Mouse (Mus musculus) cerebellum, adult 18-20 months (tissue): ENCODE measurements at regions not wholly inside any gene's neighbourhood (a gene's known extent, or its start where the extent isn't known, plus 50 kb on each side); places are given as distances from the start of the nearest gene placed in this dataset.

Source experiments
- DNase-seq, 2 experiments: peaks; one replicate each; pipeline ENCODE4 v3.0.0; 2021

DNA sequence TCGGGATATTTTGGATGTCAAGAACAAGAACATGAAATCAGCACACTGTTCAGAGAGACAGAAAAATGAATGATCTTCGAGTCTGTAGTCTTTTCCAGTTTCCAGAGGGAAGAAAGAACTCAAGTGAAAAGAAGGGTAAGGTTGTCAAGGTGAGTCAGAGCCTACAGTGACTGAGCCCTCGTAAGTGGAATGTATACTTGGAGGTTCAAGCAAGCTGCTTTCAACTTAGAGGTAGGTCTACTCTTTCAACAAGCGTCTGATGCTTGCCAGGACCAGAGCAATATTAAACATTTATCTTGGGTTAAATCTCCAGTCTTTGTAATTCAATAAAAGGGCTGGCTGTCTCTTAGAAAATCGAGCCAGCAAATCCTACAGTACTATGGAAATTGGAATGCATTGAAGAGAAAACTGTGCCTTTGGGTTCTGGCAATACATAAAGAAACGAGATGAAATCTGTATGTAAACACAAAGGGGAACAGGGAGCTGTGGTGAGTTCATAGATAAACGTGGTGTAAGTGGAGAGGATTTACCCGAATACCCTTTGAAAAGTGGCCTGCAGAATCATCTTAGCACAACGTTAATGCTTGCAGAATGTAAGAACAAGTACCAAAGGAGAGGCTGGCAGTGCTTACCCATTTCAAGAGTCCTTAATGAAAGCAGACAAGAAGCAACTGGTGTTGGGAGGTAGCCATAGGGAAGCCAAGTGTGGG is 82.2 kb upstream of the Dcn start:
- no peak for DNase-seq

GRCm38 (mm10) chr10:97397896-97398295 is 81.5 kb upstream of the Dcn start:
- DNase-seq: no peak

- no peak for DNase-seq
Observed at GRCm38 (mm10) chr10:97402524-97402923, 76.9 kb upstream of the Dcn start.

DNA sequence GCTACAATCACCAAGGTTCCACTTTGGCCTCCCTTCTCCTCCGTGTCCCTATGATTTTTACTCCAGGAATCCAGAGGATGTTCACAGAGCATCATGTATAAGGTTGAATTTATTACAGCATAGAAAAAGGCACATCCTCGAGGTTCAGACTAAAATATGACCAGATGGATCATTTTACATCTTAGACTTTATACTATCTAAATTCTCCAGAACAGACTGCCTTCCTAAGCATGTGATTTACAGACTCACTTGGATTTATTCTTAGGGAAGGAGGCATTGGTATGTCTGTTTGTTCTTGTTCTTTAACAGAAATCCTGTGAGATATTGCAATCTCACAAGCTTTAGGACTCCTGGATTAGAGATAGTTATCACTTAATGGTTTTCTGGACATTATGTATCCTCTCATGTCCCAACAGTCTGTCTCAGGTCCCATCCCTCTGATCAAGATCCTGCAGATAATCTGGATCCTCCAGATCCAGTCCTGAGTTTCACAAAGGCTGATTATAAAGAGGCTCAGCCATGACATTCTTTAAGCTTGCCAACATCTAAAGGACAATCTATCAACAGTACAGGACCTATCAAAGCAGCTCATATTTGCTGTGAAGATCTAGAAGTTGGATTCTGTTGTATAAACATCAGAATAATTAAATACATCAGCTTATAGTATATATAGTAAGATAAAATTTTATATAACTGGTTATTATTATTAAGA is 75.2 kb upstream of the Dcn start:
- DNase-seq: no peak

- no peak for DNase-seq
Observed at GRCm38 (mm10) chr10:97409181-97409581, 70.2 kb upstream of the Dcn start.

- no peak for DNase-seq
Observed at GRCm38 (mm10) chr10:97409909-97410308, 69.5 kb upstream of the Dcn start.

DNA sequence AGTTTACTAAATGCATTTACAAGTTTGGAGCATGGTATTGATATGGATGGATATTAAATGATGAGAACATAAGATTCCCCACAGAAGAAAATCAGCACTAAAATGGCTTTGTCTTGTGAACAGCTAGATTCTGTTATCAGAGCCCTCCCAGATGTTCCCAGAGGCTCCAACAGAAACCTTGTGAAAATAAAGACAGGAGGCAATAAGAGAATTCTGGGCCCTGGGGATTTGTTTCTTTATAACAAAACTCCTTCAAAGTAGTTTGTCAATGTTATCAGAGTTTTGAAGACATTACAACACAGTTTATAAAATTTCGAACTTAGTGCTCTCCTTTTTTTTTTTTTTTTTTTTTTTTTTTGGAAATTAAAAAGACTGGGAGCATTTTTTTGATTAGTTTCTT is 56.8 kb upstream of the Dcn start:
- no peak for DNase-seq

DNA sequence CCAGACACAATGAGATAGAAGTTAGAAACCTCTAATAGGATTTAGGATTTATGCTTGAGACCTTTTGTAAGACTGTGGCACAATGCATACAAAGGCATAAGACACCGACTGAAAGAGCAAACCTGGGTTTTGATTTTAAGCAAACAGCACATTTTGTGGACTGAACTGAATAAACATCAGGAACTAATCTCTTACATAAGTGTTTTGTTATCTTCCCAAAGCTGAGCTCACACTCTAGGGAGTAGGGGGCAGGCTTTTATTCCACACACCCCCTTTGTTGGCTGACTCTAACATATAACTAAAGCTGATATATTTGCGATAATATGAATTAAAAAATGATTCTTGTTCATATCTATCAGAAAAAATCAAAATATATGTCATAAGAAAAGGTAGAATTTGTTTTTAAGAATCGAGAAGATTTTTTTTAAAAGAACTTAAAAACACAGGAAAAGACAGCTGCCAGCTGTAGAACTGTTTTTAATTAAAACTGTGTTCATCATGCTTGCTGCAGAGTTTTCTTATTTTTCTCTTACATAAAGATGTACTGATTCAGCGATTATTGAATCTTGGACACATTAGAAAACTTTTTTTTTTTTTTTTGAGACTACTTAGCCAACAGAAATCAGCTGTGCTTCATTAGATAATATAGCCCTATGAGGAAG is 56.2 kb upstream of the Dcn start:
- DNase-seq: no peak
